Mouse (Mus musculus): ENCODE results near the gene Slc4a7.
A peak's percentile ranks its signal among the peaks of the same experiment; 100 is the strongest.
"Not testable (repeated sequence)": the region's sequence is repeated elsewhere in the genome, so short reads cannot be mapped to it uniquely, and the experiment has no call there.

The Slc4a7 gene

GRCm38 (mm10) chr14:14800332-14800731, 98.3 kb downstream of the Slc4a7 start:
- DNase-seq (ENCODE audit: low spot score in 2 of 2): no peak

GRCm38 (mm10) chr14:14800810-14801209, 98.7 kb downstream of the Slc4a7 start:
- DNase-seq (ENCODE audit: low spot score in 2 of 2): no peak

GRCm38 (mm10) chr14:14803115-14803514, 101.0 kb downstream of the Slc4a7 start, which contains the start of gene Nek10:
Nek10 (plus strand) TSS chr14:14803415.
- not testable (repeated sequence) for DNase-seq (ENCODE audit: low spot score in 2 of 2)

GRCm38 (mm10) chr14:14803921-14804517, 101.9 kb downstream of the Slc4a7 start:
- peak; percentile 42 to 56 for DNase-seq (ENCODE audit: low spot score in 2 of 2)

GRCm38 (mm10) chr14:14804518-14805212, 102.6 kb downstream of the Slc4a7 start:
- DNase-seq (ENCODE audit: low spot score in 2 of 2): no peak

GRCm38 (mm10) chr14:14832520-14833240, 130.6 kb downstream of the Slc4a7 start:
- DNase-seq (ENCODE audit: low spot score in 2 of 2): peak in 1 of 2 experiments; percentile 40

GRCm38 (mm10) chr14:14833498-14833897, 131.4 kb downstream of the Slc4a7 start:
- no peak for DNase-seq (ENCODE audit: low spot score in 2 of 2)

- DNase-seq (ENCODE audit: low spot score in 2 of 2): peak in 1 of 2 experiments; percentile 32
These were observed 132.2 kb downstream of the Slc4a7 start for GRCm38 (mm10) chr14:14834266-14834665.

GRCm38 (mm10) chr14:14837627-14838026, 135.5 kb downstream of the Slc4a7 start:
- no peak for DNase-seq (ENCODE audit: low spot score in 2 of 2)

GRCm38 (mm10) chr14:14838109-14838508, 136.0 kb downstream of the Slc4a7 start:
- DNase-seq (ENCODE audit: low spot score in 2 of 2): no peak

- DNase-seq (ENCODE audit: low spot score in 2 of 2): no peak
These were observed 140.9 kb downstream of the Slc4a7 start for GRCm38 (mm10) chr14:14842734-14843530.

Data from left cerebral cortex, adult 9 months (tissue).